Comparison of ENCODE assay signal across 12 mouse cellular contexts in the genomic region with DNA sequence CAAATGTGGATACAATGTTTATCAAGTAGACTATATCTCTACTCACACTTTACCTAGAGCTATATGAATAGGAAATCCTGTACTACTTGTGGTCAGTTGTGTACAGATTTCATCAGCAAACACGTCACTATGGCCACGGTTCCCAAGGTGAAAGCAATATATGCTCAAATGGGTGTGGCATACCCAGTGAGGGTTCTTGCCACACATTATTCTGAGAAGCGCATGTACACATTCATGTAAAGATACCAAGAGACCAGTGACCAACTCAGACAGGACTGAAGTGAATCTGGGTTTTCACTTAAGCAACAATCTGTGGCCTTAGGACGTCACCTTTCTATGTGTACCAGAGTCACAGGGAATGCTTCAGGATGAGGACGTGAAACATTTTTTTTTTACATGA. TPM values are rescaled to one million over a fixed set of nuclear protein-coding genes. Genes with fewer than 3 reads are reported as not detected.
DNase-seq lines count a peak whose midpoint lies in the region; ATAC-seq lines count a peak whose summit lies in the region.
"Had no signal": no experiment of that assay in that cellular context is flagged by ENCODE, and none has a peak within 500 bp of the region (broad histone marks: within the 10 kb centered on the region; RNA-seq: fewer than 3 reads in every experiment).

No protein-coding gene starts in this region.

- peak overlapping the region; percentile 52 to 85; a peak in 3 of 4 replicates for H3K27ac ChIP-seq in heart, embryonic 14.5 days (replicated peaks in 1 of 2; ENCODE audit: control insufficient read depth in 1 of 2, insufficient read depth in 1 of 2, low read depth in 2 of 2, low read length in 2 of 2)
- H3K27ac ChIP-seq in intestine, embryonic 15.5 days: 0 out of 2 replicates have a peak overlapping the region, but pooled peaks have one; percentile 80
- H3K27ac ChIP-seq: midbrain, embryonic 13.5 days; neural tube, embryonic 13.5 days had no signal

- DNase-seq in heart, adult 18-20 months: no peak
- DNase-seq in adrenal gland, postnatal 14 days: no peak
- DNase-seq in thymus, postnatal 0 days (ENCODE audit: low spot score): no peak
- DNase-seq: adrenal gland, adult 8-10 months; cerebellum, postnatal 36 days; forebrain, postnatal 0 days had no signal

- peak overlapping the region; percentile 60 for H3K4me2 ChIP-seq in heart, embryonic 14.5 days (ENCODE audit: low read length)
- H3K4me2 ChIP-seq in intestine, embryonic 15.5 days (replicated peaks): peak overlapping the region; percentile 36; the same call in 1 of the 2 replicates
- H3K4me2 ChIP-seq: midbrain, embryonic 13.5 days; neural tube, embryonic 13.5 days had no signal

- H3K36me3 ChIP-seq in heart, embryonic 14.5 days (ENCODE audit: control insufficient read depth, insufficient read depth, low read length): no peaks in the 10 kb centered on the region
- no peaks in the 10 kb centered on the region for H3K36me3 ChIP-seq in intestine, embryonic 15.5 days
- H3K36me3 ChIP-seq: neural tube, embryonic 13.5 days had no signal

- peaks cover 20 to 58% of the 10 kb centered on the region in 2 experiments for H3K4me1 ChIP-seq in heart, embryonic 14.5 days (ENCODE audit: control insufficient read depth in 2 of 2, insufficient read depth in 2 of 2, low read length in 2 of 2)
- peaks cover 35% of the 10 kb centered on the region for H3K4me1 ChIP-seq in intestine, embryonic 15.5 days (replicated peaks)

- H3K9ac ChIP-seq in heart, embryonic 14.5 days (ENCODE audit: low read length): no peak overlapping the region
- no peak overlapping the region for H3K9ac ChIP-seq in intestine, embryonic 15.5 days
- H3K9ac ChIP-seq: forebrain, postnatal 0 days; midbrain, embryonic 13.5 days; neural tube, embryonic 13.5 days had no signal

- H3K4me3 ChIP-seq in heart, embryonic 14.5 days (ENCODE audit: control insufficient read depth in 1 of 2, insufficient read depth in 1 of 2, low read depth in 1 of 2, low read length in 2 of 2): no peak overlapping the region
- no peak overlapping the region for H3K4me3 ChIP-seq in intestine, embryonic 15.5 days (replicated peaks)
- H3K4me3 ChIP-seq: midbrain, embryonic 13.5 days; neural tube, embryonic 13.5 days had no signal

- no peaks in the 10 kb centered on the region for H3K9me3 ChIP-seq in heart, embryonic 14.5 days (ENCODE audit: control insufficient read depth, low read length)
- H3K9me3 ChIP-seq in intestine, embryonic 15.5 days: no peaks in the 10 kb centered on the region
- H3K9me3 ChIP-seq: midbrain, embryonic 13.5 days; neural tube, embryonic 13.5 days had no signal

- no peaks in the 10 kb centered on the region for H3K27me3 ChIP-seq in heart, embryonic 14.5 days (ENCODE audit: control insufficient read depth, insufficient read depth, low read length)
- H3K27me3 ChIP-seq in intestine, embryonic 15.5 days (replicated peaks): no peaks in the 10 kb centered on the region
- H3K27me3 ChIP-seq: midbrain, embryonic 13.5 days; neural tube, embryonic 13.5 days had no signal

- no peak for ATAC-seq in heart, embryonic 14.5 days (ENCODE audit: insufficient number of reproducible peaks, insufficient read depth, low FRiP score, low read depth)
- peak; percentile 80 for ATAC-seq in granulocyte monocyte progenitor cell, adult 5-6 weeks (replicated peaks; ENCODE audit: poor library complexity, severe bottlenecking)
- ATAC-seq in intestine, embryonic 15.5 days: no peak
- peak; percentile 44 for ATAC-seq in monocyte, adult 5-6 weeks (replicated peaks; ENCODE audit: insufficient number of reproducible peaks, low FRiP score, low TSS enrichment, poor library complexity, severe bottlenecking)
- ATAC-seq: forebrain, postnatal 0 days; midbrain, embryonic 13.5 days had no signal

- 80% methylated on average over 5 of the region's 5 CpGs for WGBS in heart, embryonic 14.5 days
- 49% methylated on average over 5 of the region's 5 CpGs for WGBS in intestine, embryonic 15.5 days

RNA-seq across cellular contexts. Expression of a gene that starts 41.4 kb away (rescaled TPM):
- polyA plus RNA-seq in heart, embryonic 14.5 days (2014; fragmentation: Nextera tagmentation; extraction: Ambion mirVana): 162 and 169 TPM in 2 replicates
- total RNA-seq in heart, adult 18-20 months (2021): 100 to 1,000 TPM; 132 to 140 TPM
- total RNA-seq in granulocyte monocyte progenitor cell, adult 5-6 weeks (2014; fragmentation: Nextera tagmentation): 47.2 and 63.2 TPM in 2 replicates
- total RNA-seq in granulocyte monocyte progenitor cell, adult 5-6 weeks (2017): 119 and 121 TPM in 2 replicates
- polyA plus RNA-seq in intestine, embryonic 15.5 days (2015; fragmentation: Nextera tagmentation; extraction: Ambion mirVana): 136 and 147 TPM in 2 replicates
- 66.5 to 96.2 TPM (median 88.0 TPM) in 3 replicates for total RNA-seq in monocyte, adult 5-6 weeks (2017)
- 299 and 320 TPM in 2 replicates for total RNA-seq in adrenal gland, postnatal 14 days (2021)
- polyA plus RNA-seq in thymus, postnatal 0 days (2015; fragmentation: Nextera tagmentation; extraction: Ambion mirVana): 32.8 and 37.1 TPM in 2 replicates

Comparison
In these comparisons a context has a peak if more than half of its experiments do, and no peak if none do; other contexts are left out.
1. ATAC-seq: peak in granulocyte monocyte progenitor cell, adult 5-6 weeks (single experiment) and monocyte, adult 5-6 weeks (single experiment); none in heart, embryonic 14.5 days (single experiment) and intestine, embryonic 15.5 days (single experiment).